Mouse (Mus musculus): ENCODE measurements around the gene Cnpy3. TPM values are rescaled to one million over a fixed set of nuclear protein-coding genes. Genes with fewer than 3 reads are reported as not detected.
"Not testable (repeated sequence)": the region's sequence is repeated elsewhere in the genome, so short reads cannot be mapped to it uniquely, and the experiment has no call there.

Cnpy3 gene
- polyA plus RNA-seq, 1 experiment, result 59.9 TPM

DNA sequence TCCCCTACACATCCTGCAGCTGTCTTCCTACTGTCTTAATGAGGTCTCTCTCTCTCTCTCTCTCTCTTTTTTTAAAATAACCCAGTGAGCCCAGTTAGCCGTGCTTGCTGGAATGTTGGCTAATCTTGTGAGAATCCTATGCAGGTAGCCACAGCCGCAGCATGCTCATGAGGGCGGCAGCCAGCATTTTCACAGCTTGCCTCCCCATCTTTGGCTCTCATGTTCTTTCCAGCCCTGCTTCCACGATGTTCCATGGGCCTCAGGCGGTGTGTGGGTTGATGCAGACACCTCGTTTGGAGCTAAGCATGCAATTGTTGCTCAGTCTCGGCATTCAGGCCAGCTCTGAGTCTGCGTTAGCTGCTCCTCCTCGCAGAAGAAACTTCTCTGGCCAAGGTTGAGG lies 12.9 kb upstream of the Cnpy3 start:
- not testable (repeated sequence) for DNase-seq (ENCODE audit: low read depth)

DNA sequence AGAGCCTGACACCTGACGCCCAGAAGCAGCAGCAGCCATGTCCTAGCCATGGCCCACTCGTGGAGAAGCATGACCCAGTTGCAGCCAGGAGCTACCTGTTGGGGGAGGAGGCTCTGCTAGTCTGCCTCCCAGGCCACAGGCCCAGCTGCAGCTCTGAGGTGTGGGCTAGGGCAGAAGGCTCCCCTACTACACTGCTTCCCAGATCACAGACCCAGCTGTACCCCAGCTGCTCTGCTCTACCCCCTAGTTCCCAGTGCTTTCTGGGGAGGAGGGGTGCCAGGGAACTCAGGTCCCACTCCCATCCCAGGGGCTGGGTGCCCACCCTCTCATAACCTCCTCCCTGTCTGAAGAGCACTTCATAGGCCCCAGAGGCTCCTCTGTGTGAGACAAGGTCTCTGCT lies 11.5 kb upstream of the Cnpy3 start, which contains the start of gene Ptcra:
TSS of gene Ptcra (minus strand) at position 169 of the 400 bp plus-strand sequence.
- DNase-seq (ENCODE audit: low read depth), result no peak

DNA sequence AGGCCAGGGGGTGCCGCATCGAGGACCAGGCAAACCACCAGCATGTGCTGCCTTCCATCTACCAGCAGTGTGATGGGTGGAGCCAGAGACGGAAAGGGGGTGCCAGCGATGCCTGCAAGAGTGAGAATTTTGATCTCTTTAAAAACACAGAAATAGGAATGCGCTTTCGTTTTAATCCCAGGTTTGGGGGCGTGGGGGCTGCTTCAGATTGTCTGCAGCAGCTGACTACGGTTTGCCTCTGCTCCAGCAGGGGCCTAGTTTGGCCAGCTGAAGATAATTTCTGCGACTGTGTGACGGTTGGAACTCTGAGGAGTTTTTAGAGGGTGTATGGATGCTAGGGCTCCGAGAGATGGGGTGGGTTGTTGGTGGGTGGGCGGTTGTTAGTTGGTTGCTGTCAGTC lies 6.7 kb upstream of the Cnpy3 start:
- DNase-seq (ENCODE audit: low read depth), result no peak

DNA sequence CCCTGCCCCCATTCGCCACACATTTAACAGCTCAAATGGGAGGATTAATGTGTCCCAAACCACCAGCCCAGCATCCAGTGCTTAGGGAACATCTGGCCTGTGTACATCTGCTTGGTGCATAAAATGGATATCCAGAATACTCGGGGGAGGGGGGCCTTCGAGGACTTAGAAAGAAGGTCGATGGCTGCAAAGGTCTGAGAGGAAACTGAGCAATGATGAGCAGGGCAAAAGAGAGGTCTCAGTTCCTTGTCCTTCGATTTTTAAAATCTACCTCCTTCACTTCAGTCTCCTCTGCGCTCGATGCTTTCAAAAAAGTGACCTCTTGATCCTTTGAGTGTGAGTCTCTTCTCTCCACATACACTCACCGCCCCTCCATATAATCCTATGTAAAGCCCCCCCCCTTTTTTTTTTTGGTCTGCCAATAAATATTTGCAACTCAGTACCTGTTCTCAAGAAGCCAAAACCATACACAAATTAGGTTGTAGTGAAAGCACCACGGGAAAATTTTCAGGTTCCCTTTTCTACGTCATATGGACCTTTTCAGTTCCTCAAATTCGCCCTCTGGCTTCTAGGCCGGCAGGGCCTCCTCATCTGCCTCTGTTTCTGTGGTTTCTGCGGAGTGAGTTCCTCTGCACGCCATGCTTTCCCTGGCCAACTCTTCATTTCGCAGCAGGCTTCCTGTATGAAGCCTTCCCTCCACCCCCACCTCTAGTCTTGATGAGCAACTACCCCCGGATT lies 789 bp downstream of the Cnpy3 start:
- DNase-seq (ENCODE audit: low read depth), result no peak

DNA sequence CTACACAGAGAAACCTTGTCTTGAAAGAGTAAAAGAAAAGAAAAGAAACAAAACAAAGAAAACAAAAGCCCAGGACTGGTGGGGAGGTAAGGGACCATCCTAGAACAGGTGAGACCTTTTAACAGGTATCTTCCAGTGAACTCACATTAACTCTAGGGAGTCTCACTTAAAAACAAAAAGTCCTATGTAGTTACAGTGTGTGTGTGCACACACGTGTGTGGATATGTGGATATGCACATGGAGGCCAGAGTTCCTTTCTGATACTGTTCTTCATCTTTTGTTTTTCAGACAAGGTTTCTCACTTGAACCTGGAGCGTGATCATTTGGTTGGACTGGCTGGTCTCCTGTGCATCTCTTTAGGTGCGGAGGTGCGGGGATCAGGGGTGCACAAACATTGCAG lies 1.4 kb downstream of the Cnpy3 start:
- no peak for DNase-seq (ENCODE audit: low read depth)

DNA sequence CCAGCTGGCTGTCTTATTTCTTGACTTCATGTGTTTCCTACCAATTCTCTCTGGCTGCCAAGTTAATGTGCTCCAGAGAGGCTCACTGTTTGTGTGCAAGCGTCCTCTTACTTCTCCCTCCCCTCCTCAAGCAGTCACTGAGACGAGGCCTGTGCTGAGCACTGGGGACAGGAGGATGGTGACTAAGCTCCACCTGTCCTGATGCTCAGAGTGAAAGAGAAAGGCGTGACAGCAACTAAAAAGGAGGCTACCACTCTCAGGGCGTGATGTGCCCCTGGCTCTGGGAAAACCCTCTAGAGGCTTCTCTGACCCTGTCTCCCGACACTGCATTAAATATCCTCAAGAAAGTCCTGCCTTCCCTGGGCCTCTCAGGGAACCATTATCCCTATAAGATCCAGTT lies 2.7 kb downstream of the Cnpy3 start:
- no peak for DNase-seq (ENCODE audit: low read depth)

DNA sequence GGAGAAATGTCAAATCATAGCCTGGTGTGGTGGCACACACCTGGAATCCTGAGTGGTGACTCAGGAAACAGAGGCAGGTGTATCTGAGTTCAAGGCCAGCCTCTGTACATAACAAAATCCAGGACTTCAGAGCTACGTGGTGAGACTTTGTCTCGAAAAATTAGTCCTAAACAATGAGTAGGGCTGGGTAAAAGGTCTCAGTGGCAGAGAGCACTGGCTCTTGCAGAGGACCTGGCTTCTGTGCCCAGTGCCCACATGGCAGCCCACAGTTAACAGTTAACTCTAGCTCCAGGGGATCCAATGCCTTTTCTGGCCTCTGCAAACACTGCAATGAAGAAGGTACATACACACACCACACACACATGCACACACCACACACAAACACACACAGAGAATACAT lies 4.2 kb downstream of the Cnpy3 start:
- DNase-seq (ENCODE audit: low read depth), result no peak

DNA sequence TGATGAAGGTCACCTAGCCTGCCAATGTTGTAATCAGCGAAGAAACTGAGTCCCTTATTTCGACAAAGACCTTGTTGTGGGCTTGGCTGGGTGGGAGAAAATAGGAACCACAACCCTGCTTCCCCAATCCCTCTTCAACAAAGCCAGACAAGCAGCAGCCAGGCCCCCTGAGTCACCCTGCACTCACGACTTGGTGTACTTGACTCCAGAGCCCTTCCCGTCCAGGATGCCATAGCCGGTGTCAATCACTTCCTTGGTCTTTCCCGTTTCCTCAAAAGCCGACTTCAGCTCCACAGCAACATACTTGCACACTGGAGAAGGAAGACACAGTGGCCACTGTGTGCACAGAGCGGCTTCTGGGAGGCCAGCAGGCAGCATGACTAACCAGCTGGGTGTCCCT lies 4.8 kb downstream of the Cnpy3 start:
- DNase-seq (ENCODE audit: low read depth), result no peak

DNA sequence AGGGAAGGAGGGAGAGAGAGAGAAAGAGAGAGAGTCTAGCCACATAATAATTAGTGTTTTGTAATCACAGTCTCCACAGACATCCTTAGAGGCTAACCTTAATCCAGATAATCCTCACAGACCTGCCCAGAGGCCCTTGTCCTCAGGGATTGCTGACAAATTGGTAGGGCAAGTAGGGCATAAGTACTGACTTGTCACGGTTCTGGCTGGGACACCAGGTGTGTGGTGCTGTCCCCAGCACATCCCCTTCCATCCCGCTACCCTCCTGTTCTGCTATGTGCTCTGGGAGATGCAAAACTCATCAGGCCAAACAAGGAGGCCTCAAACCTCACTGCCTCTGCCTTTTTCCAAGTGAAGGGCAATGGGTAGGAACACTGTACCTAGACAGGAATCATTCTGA lies 6.5 kb downstream of the Cnpy3 start:
- no peak for DNase-seq (ENCODE audit: low read depth)

DNA sequence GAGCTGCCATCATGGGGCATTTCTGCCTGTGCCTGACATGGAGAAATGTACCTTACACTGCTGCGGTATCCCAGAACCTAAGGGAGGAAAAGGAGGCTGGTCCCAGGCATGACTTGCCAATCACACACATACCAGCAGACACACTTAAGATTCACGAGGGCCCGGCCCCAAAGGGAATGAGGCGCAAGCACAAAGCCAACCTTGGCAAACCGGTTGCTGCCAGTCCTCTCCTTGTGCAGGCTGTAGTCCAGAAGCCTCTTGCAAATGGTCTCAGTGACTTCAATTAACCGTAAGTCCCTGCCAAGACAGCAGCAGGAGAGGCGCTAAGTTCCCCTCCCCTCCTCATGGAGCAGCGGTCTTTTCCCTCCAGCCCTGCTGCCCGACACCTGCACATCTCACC lies 9.0 kb downstream of the Cnpy3 start:
- no peak for DNase-seq (ENCODE audit: low read depth)

DNA sequence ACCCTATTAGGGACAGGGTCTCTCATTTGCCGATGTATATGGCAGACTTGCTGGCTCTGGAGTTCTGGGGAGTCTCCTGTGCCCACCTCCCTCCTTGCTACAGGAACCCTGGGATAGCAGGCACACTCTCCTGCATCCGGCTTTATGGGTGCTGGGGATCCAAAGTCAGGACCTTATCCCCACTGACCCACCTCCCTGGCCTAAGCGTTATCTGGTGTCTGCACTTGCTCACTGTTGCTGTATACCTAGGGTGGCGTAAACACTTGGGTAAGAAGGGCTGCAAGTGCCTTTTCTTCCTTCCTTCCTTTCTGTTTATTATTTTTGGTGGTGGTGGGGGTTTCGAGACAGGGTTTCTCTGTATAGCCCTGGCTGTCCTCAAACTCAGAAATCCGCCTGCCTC lies 10.7 kb downstream of the Cnpy3 start:
- DNase-seq (ENCODE audit: low read depth), result no peak

DNA sequence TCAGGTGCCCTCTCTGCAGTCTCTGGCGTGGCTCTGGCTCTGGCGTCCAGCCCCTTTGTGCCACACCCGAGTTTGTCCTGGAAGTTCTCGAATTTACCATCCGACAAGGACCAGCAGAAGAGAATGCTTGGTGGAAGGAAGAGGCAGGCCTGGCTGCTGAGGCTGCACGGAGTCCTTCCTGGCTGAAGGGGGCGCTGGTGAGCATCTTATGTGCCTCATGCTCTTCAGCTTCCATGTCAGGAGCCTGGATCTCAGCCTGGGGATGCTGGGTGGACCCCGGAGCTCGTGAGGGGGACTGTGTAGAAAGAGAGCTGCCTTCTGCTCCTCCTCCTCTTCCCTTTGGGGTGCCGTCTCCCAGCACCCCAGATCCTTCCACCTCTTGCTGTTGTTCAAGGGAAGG lies 15.9 kb downstream of the Cnpy3 start:
- no peak for DNase-seq (ENCODE audit: low read depth)

DNA sequence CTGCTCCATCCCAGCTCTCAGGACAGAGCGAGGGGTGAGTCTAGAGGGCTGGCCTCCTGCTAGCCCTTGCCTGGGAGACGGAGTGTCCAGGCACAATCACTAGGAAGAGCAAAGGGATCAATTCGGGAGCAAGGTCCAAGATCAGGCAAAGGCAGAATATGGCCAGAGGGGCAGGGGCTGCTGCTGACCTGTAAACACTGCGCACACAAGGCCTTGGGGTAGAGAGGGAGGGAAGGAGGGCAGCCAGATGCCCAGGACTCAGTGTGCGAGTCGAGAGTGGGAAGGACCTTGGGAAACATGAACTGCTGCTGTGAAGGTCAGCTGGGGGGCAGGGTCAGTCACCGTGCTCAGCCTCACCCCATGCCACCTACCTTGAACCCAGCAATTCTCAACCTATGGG lies 16.7 kb downstream of the Cnpy3 start:
- no peak for DNase-seq (ENCODE audit: low read depth)

DNA sequence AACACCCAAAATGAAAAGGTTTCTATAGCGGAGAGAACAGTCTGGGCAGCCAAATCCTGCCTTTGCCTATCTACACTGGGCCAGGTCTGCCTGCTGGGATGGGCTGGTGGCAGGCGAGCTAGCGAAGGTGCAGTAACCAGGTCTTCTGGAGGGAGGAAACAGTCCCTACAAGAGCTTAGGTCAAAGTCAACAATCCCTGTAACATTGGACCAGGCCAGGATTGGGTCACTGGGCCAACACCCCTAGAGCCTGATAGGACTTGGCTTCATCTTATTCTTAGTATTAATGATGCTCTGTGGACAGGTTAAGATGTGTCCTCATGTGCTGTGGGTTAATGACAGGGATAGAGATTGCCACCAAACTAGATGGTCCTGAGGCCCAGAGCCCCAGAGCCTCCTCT lies 18.0 kb downstream of the Cnpy3 start:
- no peak for DNase-seq (ENCODE audit: low read depth)

DNA sequence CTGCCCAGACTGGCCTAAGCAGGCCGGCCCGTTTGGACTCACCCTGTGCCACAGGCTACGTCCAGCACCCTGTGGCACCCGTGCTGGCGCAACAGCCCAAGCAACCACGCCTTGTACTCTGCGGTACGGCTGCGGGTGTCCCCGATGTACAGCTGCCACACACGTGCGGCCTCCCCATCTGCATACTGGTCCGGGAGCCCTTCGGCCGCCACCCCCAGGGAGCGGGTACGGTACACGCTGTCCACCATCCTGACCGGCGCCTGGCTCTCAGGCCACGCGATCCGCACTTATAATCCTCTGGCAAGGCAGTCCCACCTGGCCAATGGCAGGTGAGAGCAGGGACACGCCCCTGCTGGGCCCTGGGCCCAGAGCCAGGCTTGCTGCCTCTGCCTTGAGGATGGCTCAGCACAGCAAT lies 23.1 kb downstream of the Cnpy3 start, which contains the start of gene Gnmt:
TSS of gene Gnmt (minus strand) at position 265 of the 415 bp plus-strand sequence.
- no peak for DNase-seq (ENCODE audit: low read depth)

DNA sequence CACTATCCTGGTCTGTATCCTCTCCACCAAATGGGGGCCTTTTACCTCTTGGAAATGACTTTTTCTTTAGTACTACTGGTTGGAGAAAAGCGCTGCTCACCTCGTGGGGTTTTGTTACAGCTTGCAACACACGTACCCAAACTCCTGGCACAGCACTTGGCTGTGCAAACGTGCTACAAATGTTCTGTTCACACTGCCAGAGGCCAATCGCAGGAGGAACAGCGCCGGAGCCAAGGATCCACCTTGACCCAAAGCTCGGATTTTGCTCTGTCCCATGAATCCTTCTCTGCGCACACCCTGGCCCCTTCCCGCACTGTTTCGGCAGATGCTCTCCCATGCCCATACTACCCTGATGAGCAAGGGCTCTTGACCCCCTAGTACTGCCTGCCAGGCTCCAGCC lies 23.5 kb downstream of the Cnpy3 start:
- no peak for DNase-seq (ENCODE audit: low read depth)

DNA sequence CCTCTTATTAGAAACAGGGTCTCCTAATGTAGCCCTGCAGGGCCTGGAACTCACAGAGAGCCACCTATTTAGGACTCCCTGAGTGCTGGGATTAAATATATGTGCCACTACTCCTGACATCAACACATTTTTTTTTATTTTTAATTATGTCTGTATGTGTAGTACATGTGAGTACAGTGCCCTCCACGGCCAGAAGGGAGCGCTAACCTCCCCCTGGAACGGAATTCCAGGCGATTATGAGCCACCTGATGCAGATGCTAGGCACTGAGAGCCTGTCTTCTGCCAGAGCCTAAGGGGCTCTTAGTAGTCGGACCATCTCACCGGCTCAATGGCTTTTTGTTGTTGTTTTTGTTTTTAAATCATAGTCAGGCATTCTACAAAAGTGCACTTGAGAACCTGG lies 24.0 kb downstream of the Cnpy3 start:
- no peak for DNase-seq (ENCODE audit: low read depth)

DNA sequence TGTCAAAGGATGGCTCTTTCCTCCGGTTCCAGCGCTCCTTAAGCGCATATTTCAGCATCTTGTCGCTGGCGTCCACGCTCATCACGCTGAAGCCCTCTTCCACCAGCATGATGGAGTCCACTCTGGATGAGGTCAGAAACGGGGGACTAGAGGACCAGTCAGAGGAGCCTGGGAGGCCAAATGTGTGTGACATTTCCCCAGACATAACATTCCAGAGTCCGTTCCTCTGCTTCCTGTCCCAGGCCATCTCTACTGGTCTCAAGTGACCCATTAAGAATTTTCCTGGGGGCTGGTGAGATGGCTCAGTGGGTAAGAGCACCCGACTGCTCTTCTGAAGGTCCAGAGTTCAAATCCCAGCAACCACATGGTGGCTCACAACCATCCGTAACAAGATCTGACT lies 24.7 kb downstream of the Cnpy3 start:
- no peak for DNase-seq (ENCODE audit: low read depth)

DNA sequence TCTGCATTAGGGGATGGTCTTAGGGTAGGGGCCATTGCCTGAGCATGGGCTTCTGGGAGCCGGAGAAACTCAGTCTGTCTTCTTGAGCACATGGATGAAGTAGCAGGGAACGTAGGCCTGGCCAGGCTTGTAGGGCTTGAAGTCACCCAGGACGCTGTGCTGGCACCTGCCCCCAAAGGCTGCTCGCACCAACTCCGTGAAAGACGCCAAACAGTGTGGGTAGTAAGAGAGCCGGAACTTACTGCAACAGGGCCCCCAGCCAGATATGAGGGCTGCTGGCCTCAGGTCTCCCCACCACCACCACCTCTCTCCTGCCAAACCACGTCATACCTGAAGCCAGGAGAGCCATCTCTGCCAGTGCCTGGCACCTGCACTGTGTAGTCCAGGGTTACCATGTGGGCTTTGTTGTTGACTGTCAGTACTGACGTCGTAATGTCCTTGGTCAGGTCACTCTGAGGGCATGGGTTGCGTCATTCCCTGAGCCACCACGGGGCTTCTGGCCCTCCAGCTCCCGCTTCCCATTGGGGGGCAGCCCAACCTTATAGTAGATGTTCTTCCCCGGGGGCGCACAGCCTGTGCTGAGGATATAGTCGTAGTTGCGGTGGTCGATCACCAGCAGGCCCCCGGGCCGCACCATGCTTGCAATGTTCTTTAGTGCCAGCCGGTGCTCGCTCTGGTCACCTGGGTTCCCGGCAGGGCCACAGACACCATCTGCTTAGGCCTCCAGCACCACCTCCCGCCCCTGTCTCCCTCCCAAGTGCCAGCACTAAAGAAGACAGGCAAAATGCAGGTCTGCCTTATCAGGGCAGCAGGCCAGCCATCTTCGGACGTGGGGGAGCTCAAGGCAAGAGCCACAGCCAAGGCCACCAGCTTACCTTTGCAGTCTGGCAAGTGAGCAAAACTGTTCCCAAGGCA lies 26.0 kb downstream of the Cnpy3 start:
- no peak for DNase-seq (ENCODE audit: low read depth)

DNA sequence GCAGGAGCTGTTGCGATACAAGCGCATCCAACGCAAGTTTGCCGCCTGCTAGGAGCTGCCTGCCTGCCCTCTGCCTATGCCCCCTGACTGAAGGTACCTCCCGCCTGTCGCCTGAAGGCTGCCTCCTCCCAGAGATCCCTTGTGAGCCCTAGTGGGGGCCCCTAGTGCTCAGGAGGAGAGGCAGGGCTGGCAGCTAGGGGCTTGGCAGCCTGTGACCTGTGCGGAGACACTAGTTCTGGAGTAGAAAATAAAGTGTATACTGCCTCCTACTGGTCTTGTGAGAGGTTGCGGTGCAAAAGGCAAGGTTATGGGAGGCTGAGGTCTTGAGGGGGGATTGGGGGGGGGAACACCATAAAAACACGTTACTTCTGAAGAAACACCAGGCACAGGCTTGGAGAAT lies 26.7 kb downstream of the Cnpy3 start:
- no peak for DNase-seq (ENCODE audit: low read depth)

DNA sequence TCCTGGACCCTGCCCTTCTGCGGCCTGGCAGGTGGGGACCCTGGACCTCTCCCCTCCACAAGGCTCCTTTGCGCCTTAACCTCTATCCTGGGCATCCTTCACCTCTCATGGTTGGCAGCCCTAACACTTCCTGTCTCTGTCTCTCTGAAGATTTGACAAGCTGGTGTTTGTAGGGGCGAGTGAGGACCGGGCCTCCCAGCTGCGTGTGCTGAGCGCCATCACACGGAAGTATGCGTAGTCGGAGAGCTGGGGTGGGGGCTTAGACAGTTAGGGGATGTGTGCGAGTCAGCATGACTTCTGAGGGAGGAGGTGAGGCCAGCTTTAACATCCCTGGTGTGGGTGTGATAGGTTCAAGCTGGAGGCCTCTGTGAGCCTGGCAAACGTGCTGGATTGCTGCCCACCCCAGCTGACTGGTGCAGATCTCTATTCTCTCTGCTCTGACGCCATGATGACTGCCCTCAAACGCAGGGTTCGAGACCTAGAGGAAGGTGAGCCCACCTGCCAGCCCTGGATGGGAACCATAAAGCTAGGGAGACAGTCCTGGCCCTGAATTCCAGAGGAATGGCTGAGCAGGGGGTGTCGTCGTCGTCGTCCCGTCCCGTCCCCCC lies 27.4 kb downstream of the Cnpy3 start:
- DNase-seq (ENCODE audit: low read depth), result no peak

DNA sequence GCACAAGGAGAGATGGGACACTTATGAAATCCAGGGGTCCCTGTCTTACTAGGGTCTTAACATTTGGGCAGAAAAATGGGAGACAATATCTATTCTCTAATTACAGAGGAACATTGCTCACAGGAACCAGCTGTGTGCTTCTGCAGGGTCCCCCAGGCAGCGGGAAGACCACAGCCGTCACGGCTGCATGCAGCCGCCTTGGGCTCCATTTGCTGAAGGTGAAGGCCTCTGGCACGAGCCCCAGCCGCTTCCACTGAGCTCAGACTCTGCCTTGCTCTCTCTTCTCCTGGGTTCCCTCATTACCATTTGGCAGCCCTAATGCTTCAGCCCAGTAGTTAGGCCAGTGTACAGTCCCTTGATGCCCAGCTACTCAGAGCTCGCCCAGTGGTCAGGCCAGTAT lies 30.9 kb downstream of the Cnpy3 start:
- no peak for DNase-seq (ENCODE audit: low read depth)
